Mouse (Mus musculus): Measurements from ENCODE around the gene Tagln2. TPM values are rescaled to one million over a fixed set of nuclear protein-coding genes. Genes with fewer than 3 reads are reported as not detected.

The Tagln2 gene
- polyA plus RNA-seq, 1 experiment, result 208 TPM

GRCm38 (mm10) chr1:172468301-172468877 is 31.5 kb upstream of the Tagln2 start:
- Histone ChIP-seq H3K4me3 (ENCODE audit: extremely low read depth, insufficient read depth, insufficient read length) (no peak overlapping the region), H3K27me3 (ENCODE audit: control insufficient read depth, insufficient read depth, low read length) (no peaks in the 10 kb centered on the region), H3K36me3 (ENCODE audit: control insufficient read depth, insufficient read depth, low read length) (no peaks in the 10 kb centered on the region), H3K4me1 (ENCODE audit: control insufficient read depth, insufficient read depth, insufficient read length) (no peaks in the 10 kb centered on the region), H3K27ac (ENCODE audit: insufficient read depth, low read length) (no peak overlapping the region)
- no peak for DNase-seq (ENCODE audit: low read depth in 1 of 2, low spot score in 2 of 2)
- WGBS, result 91% methylated on average over 11 of the region's 11 CpGs
- no peak for TF ChIP-seq POLR2A (IDR thresholded peaks at IDR 0.05; ENCODE audit: low read depth, low read length)
- TF ChIP-seq CTCF (IDR thresholded peaks at IDR 0.05; ENCODE audit: extremely low read depth, insufficient read depth, insufficient read length, insufficient replicate concordance), result no peak

GRCm38 (mm10) chr1:172469373-172469772 is 30.5 kb upstream of the Tagln2 start:
- H3K4me3 ChIP-seq (ENCODE audit: extremely low read depth, insufficient read depth, insufficient read length), result no peak overlapping the region
- H3K27me3 ChIP-seq (ENCODE audit: control insufficient read depth, insufficient read depth, low read length), result no peaks in the 10 kb centered on the region
- TF ChIP-seq POLR2A (IDR thresholded peaks at IDR 0.05; ENCODE audit: low read depth, low read length) (no peak), CTCF (IDR thresholded peaks at IDR 0.05; ENCODE audit: extremely low read depth, insufficient read depth, insufficient read length, insufficient replicate concordance) (no peak)
- no peaks in the 10 kb centered on the region for H3K36me3 ChIP-seq (ENCODE audit: control insufficient read depth, insufficient read depth, low read length)
- no peak overlapping the region for H3K27ac ChIP-seq (ENCODE audit: insufficient read depth, low read length)
- 82% methylated on average over 5 of the region's 5 CpGs for WGBS
- H3K4me1 ChIP-seq (ENCODE audit: control insufficient read depth, insufficient read depth, insufficient read length), result peaks cover 7% of the 10 kb centered on the region; the same call in 1 of the 2 replicates
- no peak for DNase-seq (ENCODE audit: low read depth in 1 of 2, low spot score in 2 of 2)

- Histone ChIP-seq H3K4me1 (ENCODE audit: control insufficient read depth, insufficient read depth, insufficient read length) (peaks cover 13% of the 10 kb centered on the region; the same call in 1 of the 2 replicates), H3K27me3 (ENCODE audit: control insufficient read depth, insufficient read depth, low read length) (no peaks in the 10 kb centered on the region), H3K36me3 (ENCODE audit: control insufficient read depth, insufficient read depth, low read length) (no peaks in the 10 kb centered on the region), H3K27ac (ENCODE audit: insufficient read depth, low read length) (no peak overlapping the region), H3K4me3 (ENCODE audit: extremely low read depth, insufficient read depth, insufficient read length) (no peak overlapping the region)
- WGBS, result 59% methylated on average over 8 of the region's 8 CpGs
- TF ChIP-seq CTCF (IDR thresholded peaks at IDR 0.05; ENCODE audit: extremely low read depth, insufficient read depth, insufficient read length, insufficient replicate concordance), result no peak
- DNase-seq (ENCODE audit: low read depth in 1 of 2, low spot score in 2 of 2), result no peak
Observed at GRCm38 (mm10) chr1:172469810-172470448, 29.9 kb upstream of the Tagln2 start.

- Histone ChIP-seq H3K36me3 (ENCODE audit: control insufficient read depth, insufficient read depth, low read length) (no peaks in the 10 kb centered on the region), H3K4me3 (ENCODE audit: extremely low read depth, insufficient read depth, insufficient read length) (no peak overlapping the region), H3K27ac (ENCODE audit: insufficient read depth, low read length) (peak overlapping the region; percentile 58; the same call in 1 of the 2 replicates), H3K27me3 (ENCODE audit: control insufficient read depth, insufficient read depth, low read length) (no peaks in the 10 kb centered on the region), H3K4me1 (ENCODE audit: control insufficient read depth, insufficient read depth, insufficient read length) (peaks cover 29% of the 10 kb centered on the region; the same call in 1 of the 2 replicates)
- no peak for DNase-seq (ENCODE audit: low read depth in 1 of 2, low spot score in 2 of 2)
- no peak for TF ChIP-seq POLR2A (IDR thresholded peaks at IDR 0.05; ENCODE audit: low read depth, low read length)
- no peak for TF ChIP-seq CTCF (IDR thresholded peaks at IDR 0.05; ENCODE audit: extremely low read depth, insufficient read depth, insufficient read length, insufficient replicate concordance)
Observed at GRCm38 (mm10) chr1:172472909-172473308, 26.9 kb upstream of the Tagln2 start.

- 93% methylated on average over 3 of the region's 3 CpGs for WGBS
- H3K27ac ChIP-seq (ENCODE audit: insufficient read depth, low read length), result peak overlapping the region; percentile 61; the same call in 1 of the 2 replicates
Observed at GRCm38 (mm10) chr1:172474196-172474595, 25.7 kb upstream of the Tagln2 start.

GRCm38 (mm10) chr1:172475054-172475741 is 24.6 kb upstream of the Tagln2 start, which contains the start of gene Slamf9:
Slamf9 (plus strand) TSS chr1:172475358.
- Histone ChIP-seq H3K4me1 (ENCODE audit: control insufficient read depth, insufficient read depth, insufficient read length) (peaks cover 29% of the 10 kb centered on the region; the same call in 1 of the 2 replicates), H3K4me3 (ENCODE audit: extremely low read depth, insufficient read depth, insufficient read length) (peak within 1 kb of the TSS; percentile 15; the same call in 1 of the 2 replicates), H3K36me3 (ENCODE audit: control insufficient read depth, insufficient read depth, low read length) (no peaks in the 10 kb centered on the region), H3K27me3 (ENCODE audit: control insufficient read depth, insufficient read depth, low read length) (no peaks in the 10 kb centered on the region), H3K27ac (ENCODE audit: insufficient read depth, low read length) (peak within 1 kb of the TSS; percentile 86)
- no peak for TF ChIP-seq CTCF (IDR thresholded peaks at IDR 0.05; ENCODE audit: extremely low read depth, insufficient read depth, insufficient read length, insufficient replicate concordance)
- no peak for TF ChIP-seq POLR2A (IDR thresholded peaks at IDR 0.05; ENCODE audit: low read depth, low read length)
- DNase-seq (ENCODE audit: low read depth in 1 of 2, low spot score in 2 of 2), result peak in 1 of 2 experiments; percentile 43
- 18% methylated on average over 7 of the region's 7 CpGs for WGBS

More at GRCm38 (mm10) chr1:172474196-172474595, 25.7 kb upstream of the Tagln2 start:
- no peaks in the 10 kb centered on the region for H3K27me3 ChIP-seq (ENCODE audit: control insufficient read depth, insufficient read depth, low read length)
- no peaks in the 10 kb centered on the region for H3K36me3 ChIP-seq (ENCODE audit: control insufficient read depth, insufficient read depth, low read length)
- peaks cover 29% of the 10 kb centered on the region; the same call in 1 of the 2 replicates for H3K4me1 ChIP-seq (ENCODE audit: control insufficient read depth, insufficient read depth, insufficient read length)
- no peak overlapping the region for H3K4me3 ChIP-seq (ENCODE audit: extremely low read depth, insufficient read depth, insufficient read length)
- TF ChIP-seq CTCF (IDR thresholded peaks at IDR 0.05; ENCODE audit: extremely low read depth, insufficient read depth, insufficient read length, insufficient replicate concordance), result no peak
- no peak for TF ChIP-seq POLR2A (IDR thresholded peaks at IDR 0.05; ENCODE audit: low read depth, low read length)
- DNase-seq (ENCODE audit: low read depth in 1 of 2, low spot score in 2 of 2), result no peak
